14 mouse cellular contexts compared by ENCODE assay signal in genomic region chr17:83115832-83116480, GRCm38 (mm10).
DNase-seq lines count a peak whose midpoint lies in the region; ATAC-seq lines count a peak whose summit lies in the region.
"Had no signal": no experiment of that assay in that cellular context is flagged by ENCODE, and none has a peak within 500 bp of the region (broad histone marks: within the 10 kb centered on the region; RNA-seq: fewer than 3 reads in every experiment).

No protein-coding gene starts in this region.

- ATAC-seq in hindbrain, embryonic 11.5 days (ENCODE audit: low FRiP score): no peak
- ATAC-seq in hindbrain, embryonic 16.5 days: no peak
- ATAC-seq: midbrain, embryonic 13.5 days had no signal

- H3K27ac ChIP-seq in hindbrain, embryonic 11.5 days (ENCODE audit: low read depth, low read length): 0 out of 2 replicates have a peak overlapping the region, but pooled peaks have one; percentile 19
- no peak overlapping the region for H3K27ac ChIP-seq in hindbrain, embryonic 16.5 days (ENCODE audit: low read depth, low read length)
- H3K27ac ChIP-seq: midbrain, embryonic 13.5 days had no signal

- peaks cover 6% of the 10 kb centered on the region; the same call in 1 of the 2 replicates for H3K4me1 ChIP-seq in hindbrain, embryonic 11.5 days (replicated peaks; ENCODE audit: control insufficient read depth, insufficient read depth, low read length)
- no peaks in the 10 kb centered on the region; the same call in 1 of the 2 replicates for H3K4me1 ChIP-seq in hindbrain, embryonic 16.5 days (ENCODE audit: control insufficient read depth, insufficient read depth, low read depth, low read length)

- H3K4me3 ChIP-seq in hindbrain, embryonic 11.5 days (ENCODE audit: low read depth, low read length): no peak overlapping the region
- no peak overlapping the region for H3K4me3 ChIP-seq in hindbrain, embryonic 16.5 days (ENCODE audit: low read length)
- H3K4me3 ChIP-seq: midbrain, embryonic 13.5 days had no signal

- no peak overlapping the region for H3K4me2 ChIP-seq in hindbrain, embryonic 11.5 days (replicated peaks; ENCODE audit: low read depth, low read length)
- no peak overlapping the region for H3K4me2 ChIP-seq in hindbrain, embryonic 16.5 days (ENCODE audit: low read length)
- H3K4me2 ChIP-seq: liver, embryonic 11.5 days; midbrain, embryonic 13.5 days had no signal

- no peaks in the 10 kb centered on the region for H3K36me3 ChIP-seq in hindbrain, embryonic 11.5 days (ENCODE audit: control insufficient read depth, insufficient read depth, low read length)
- H3K36me3 ChIP-seq in hindbrain, embryonic 16.5 days (ENCODE audit: control insufficient read depth, insufficient read depth, low read length): no peaks in the 10 kb centered on the region
- H3K36me3 ChIP-seq: midbrain, embryonic 13.5 days had no signal

- H3K9ac ChIP-seq in hindbrain, embryonic 11.5 days (ENCODE audit: low read depth, low read length): no peak overlapping the region
- no peak overlapping the region for H3K9ac ChIP-seq in hindbrain, embryonic 16.5 days (ENCODE audit: low read depth, low read length)
- H3K9ac ChIP-seq: midbrain, embryonic 13.5 days had no signal

- H3K27me3 ChIP-seq in hindbrain, embryonic 11.5 days (ENCODE audit: control insufficient read depth, insufficient read depth, low read length): no peaks in the 10 kb centered on the region
- H3K27me3 ChIP-seq in hindbrain, embryonic 16.5 days (replicated peaks; ENCODE audit: control insufficient read depth, insufficient read depth, low read length): no peaks in the 10 kb centered on the region

- H3K9me3 ChIP-seq in hindbrain, embryonic 11.5 days (ENCODE audit: control insufficient read depth, low read length): no peaks in the 10 kb centered on the region
- no peaks in the 10 kb centered on the region for H3K9me3 ChIP-seq in hindbrain, embryonic 16.5 days (ENCODE audit: control insufficient read depth, low read length)
- H3K9me3 ChIP-seq: midbrain, embryonic 13.5 days had no signal

- 23% methylated on average over 6 of the region's 6 CpGs for WGBS in hindbrain, embryonic 11.5 days
- WGBS in hindbrain, embryonic 16.5 days: 18% methylated on average over 5 of the region's 6 CpGs

- peak; percentile 15 for DNase-seq in adrenal gland, postnatal 10 days
- no peak for DNase-seq in adrenal gland, adult (ENCODE audit: inconsistent age in 2 of 2, low spot score in 1 of 2)
- DNase-seq in hindbrain, embryonic 11.5 days (ENCODE audit: low spot score): no peak
- DNase-seq in testis, postnatal 10 days (ENCODE audit: low spot score): peak; percentile 39
- no peak for DNase-seq in testis, postnatal 14 days (ENCODE audit: low spot score)
- DNase-seq in cerebellum, adult 11-12 months: no peak
- no peak for DNase-seq in spleen, adult 12 weeks (ENCODE audit: low spot score)
- DNase-seq: adrenal gland, postnatal 36 days; heart, adult 18-20 months; kidney, adult 11 months; lung, postnatal 36 days had no signal

Comparison
In these comparisons a context has a peak if more than half of its experiments do, and no peak if none do; other contexts are left out.
1. DNase-seq: peak in adrenal gland, postnatal 10 days (single experiment) and testis, postnatal 10 days (single experiment); none in adrenal gland, adult (0 of 2), hindbrain, embryonic 11.5 days (single experiment), testis, postnatal 14 days (single experiment), cerebellum, adult 11-12 months (single experiment) and spleen, adult 12 weeks (single experiment).